Mouse (Mus musculus): ENCODE results near the gene Cga. TPM values are rescaled to one million over a fixed set of nuclear protein-coding genes. Genes with fewer than 3 reads are reported as not detected.

Gene Cga
- polyA plus RNA-seq (2012; rRNA removed), result not detected in 2 replicates

- DNase-seq (ENCODE audit: extremely low spot score in 1 of 2, low spot score in 1 of 2), result no peak
These were observed at the start of gene Cga for GRCm38 (mm10) chr4:34893479-34893878. Cga (plus strand) TSS chr4:34893779.

- DNase-seq (ENCODE audit: extremely low spot score in 1 of 2, low spot score in 1 of 2), result no peak
These were observed 49.7 kb upstream of the Cga start for GRCm38 (mm10) chr4:34843839-34844238.

- DNase-seq (ENCODE audit: extremely low spot score in 1 of 2, low spot score in 1 of 2), result no peak
These were observed 45.8 kb upstream of the Cga start for GRCm38 (mm10) chr4:34847679-34848309.

- no peak for DNase-seq (ENCODE audit: extremely low spot score in 1 of 2, low spot score in 1 of 2)
These were observed 43.4 kb upstream of the Cga start for GRCm38 (mm10) chr4:34850156-34850555.

DNA sequence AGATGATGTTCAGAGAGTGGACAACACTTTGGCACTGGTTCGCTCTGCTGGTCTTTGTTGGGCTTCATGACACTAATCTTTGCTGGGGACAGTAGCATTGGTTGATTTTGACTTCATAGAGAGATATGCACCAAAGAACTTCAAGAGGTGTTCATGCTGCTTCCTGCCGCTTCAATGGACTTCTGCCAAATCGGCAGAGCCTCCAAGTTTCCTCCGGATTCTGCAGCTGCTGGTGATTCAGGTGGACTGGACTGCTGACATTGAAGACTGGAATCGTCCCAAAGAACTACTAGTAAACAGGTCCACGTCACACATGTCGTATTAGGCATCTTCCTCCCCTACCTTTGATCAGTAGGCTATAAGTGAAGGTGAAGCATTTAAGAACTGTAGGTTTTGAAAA lies 41.5 kb upstream of the Cga start:
- no peak for DNase-seq (ENCODE audit: extremely low spot score in 1 of 2, low spot score in 1 of 2)

- DNase-seq (ENCODE audit: extremely low spot score in 1 of 2, low spot score in 1 of 2), result no peak
These were observed 37.6 kb upstream of the Cga start for GRCm38 (mm10) chr4:34855966-34856365.

- no peak for DNase-seq (ENCODE audit: extremely low spot score in 1 of 2, low spot score in 1 of 2)
These were observed 34.7 kb upstream of the Cga start for GRCm38 (mm10) chr4:34858903-34859302.

DNA sequence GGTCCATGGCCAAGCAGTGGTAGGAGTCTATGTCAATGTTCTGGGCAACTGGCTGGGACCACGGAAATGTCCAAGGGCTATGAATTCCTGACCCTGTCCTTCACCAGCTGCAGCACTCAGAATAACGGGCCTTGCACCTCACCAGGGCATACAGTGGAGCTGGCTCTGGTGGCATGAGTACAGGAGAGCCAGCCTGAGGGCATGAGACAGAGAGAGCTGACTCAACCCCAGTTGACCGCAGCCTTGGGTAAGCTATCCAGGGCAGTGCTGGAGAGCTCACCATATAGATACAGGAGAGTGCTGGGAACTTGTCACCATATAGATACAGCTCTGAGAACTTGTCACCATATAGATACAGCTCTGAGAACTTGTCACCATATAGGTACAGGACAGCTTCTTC lies 34.2 kb upstream of the Cga start:
- DNase-seq (ENCODE audit: extremely low spot score in 1 of 2, low spot score in 1 of 2), result no peak

GRCm38 (mm10) chr4:34861438-34861837 lies 32.1 kb upstream of the Cga start:
- DNase-seq (ENCODE audit: extremely low spot score in 1 of 2, low spot score in 1 of 2), result no peak

DNA sequence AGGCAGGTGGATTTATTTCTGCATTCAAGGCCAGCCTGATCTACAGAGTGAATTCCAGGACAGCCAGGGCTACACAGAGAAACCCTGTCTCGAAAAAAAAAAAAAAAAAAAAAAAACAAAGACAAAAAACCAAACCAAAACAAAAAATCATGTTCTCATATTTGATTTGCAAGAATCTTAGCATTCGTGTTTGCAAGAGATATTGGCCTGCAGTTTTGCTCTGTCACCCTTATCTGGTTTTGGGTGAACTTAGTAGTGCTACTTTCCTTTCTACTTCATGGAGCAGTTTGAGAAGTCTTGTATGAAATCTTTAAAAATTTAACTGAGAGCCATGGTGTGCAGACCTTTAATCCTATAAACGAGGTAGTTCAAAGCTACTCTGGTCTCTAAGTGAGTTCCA lies 23.8 kb upstream of the Cga start:
- no peak for DNase-seq (ENCODE audit: extremely low spot score in 1 of 2, low spot score in 1 of 2)

GRCm38 (mm10) chr4:34872896-34873495 lies 20.6 kb upstream of the Cga start:
- no peak for DNase-seq (ENCODE audit: extremely low spot score in 1 of 2, low spot score in 1 of 2)

- DNase-seq (ENCODE audit: extremely low spot score in 1 of 2, low spot score in 1 of 2), result no peak
These were observed 19.3 kb upstream of the Cga start for GRCm38 (mm10) chr4:34874234-34874633.

DNA sequence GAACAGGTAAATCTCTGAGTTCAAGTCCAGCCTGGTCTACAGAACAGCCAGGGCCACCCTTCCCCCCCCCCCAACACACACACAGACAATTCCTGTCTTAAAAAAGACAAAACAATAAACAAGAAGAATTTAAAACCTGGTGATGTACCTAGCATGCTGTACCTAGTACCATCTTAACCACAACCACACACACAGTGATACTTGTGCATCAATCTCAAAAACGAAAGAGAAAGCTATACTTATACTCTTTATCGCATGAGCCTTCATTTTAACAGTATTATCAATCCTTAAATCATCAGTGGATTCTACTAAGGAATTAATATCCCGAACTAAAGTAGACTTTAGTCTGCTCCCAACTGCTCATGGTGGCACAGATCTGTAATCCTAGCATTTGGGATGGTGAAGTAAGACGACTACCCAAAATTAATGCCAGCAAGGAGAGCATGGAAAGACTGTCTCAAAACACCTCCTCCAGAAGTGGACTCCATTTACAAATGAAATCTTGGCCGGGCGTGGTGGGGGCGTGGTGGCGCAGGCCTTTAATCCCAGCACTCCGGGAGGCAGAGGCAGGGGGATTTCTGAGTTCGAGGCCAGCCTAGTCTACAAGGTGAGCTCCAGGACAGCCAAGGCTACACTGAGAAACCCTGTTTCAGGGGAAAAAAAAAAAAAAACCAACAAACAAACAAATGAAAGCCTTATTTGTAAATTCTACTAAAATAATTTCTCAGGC lies 12.5 kb upstream of the Cga start:
- no peak for DNase-seq (ENCODE audit: extremely low spot score in 1 of 2, low spot score in 1 of 2)

- no peak for DNase-seq (ENCODE audit: extremely low spot score in 1 of 2, low spot score in 1 of 2)
These were observed 11.7 kb upstream of the Cga start for GRCm38 (mm10) chr4:34881851-34882250.

GRCm38 (mm10) chr4:34882291-34882769 lies 11.2 kb upstream of the Cga start:
- DNase-seq (ENCODE audit: extremely low spot score in 1 of 2, low spot score in 1 of 2), result peak; percentile 15 to 61

DNA sequence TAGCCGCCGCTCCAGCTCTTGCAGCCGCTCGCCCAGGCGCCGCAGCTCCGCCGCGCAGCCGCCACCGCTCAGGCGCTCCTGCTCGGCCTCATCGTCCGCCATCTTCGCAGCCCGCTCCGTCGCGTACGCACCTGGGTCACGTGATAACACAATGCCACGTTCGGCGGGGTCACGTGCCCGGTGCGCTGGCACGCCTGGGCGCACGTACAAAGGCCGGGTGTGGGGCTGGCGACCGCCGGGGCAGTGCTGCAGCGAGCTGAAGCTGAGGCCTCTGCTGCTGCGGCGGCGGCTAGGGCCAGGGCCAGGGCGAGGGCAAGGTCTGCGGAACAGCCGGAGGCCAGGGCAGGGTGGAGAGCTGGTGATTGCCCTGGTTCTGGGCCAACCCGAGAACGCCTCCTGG lies 10.8 kb upstream of the Cga start, which contains the start of gene Zfp292:
Gene Zfp292, minus strand, starts transcription at position 143 of the 400 bp plus-strand sequence.
- peak; percentile 92 to 96 for DNase-seq (ENCODE audit: extremely low spot score in 1 of 2, low spot score in 1 of 2)

DNA sequence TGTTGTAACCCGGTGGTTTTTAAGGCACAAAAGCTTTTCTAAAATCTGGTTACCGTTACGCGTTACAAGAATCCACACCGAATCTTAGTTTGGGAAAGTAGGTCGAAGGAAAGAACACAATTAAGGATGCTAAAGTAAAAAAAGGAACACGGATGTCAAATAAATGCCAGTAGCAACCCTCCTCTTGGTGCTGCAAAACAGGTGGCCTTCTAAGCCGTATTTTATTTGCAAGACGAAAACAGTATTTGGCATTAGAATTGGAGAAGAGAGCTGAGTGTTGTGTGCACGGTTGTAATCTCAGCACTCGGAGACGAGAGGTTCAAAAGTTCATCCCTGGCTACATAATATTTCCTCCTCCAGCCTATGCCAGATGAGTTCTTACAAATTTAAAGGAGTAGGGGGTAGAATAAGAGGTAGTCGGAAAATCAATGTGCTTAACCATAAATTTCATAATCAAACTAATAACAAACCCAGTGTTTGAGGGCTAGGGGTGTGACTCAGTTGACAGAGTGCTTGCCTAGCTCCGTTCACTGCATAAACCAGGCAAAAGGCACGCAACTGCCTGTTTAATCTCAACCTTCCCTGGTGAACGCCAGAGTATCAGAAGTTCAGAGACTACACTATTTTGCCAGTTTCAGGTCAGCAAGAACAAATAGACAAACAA lies 10.1 kb upstream of the Cga start:
- DNase-seq (ENCODE audit: extremely low spot score in 1 of 2, low spot score in 1 of 2), result no peak

GRCm38 (mm10) chr4:34885631-34886351 lies 7.8 kb upstream of the Cga start:
- peak in 1 of 2 experiments; percentile 7 for DNase-seq (ENCODE audit: extremely low spot score in 1 of 2, low spot score in 1 of 2)

GRCm38 (mm10) chr4:34886490-34887111 lies 7.0 kb upstream of the Cga start:
- DNase-seq (ENCODE audit: extremely low spot score in 1 of 2, low spot score in 1 of 2), result peak; percentile 58 to 76

GRCm38 (mm10) chr4:34887295-34887694 lies 6.3 kb upstream of the Cga start:
- no peak for DNase-seq (ENCODE audit: extremely low spot score in 1 of 2, low spot score in 1 of 2)
